Mouse (Mus musculus): ENCODE data around the gene Tcp11.

GRCm38 (mm10) chr17:28062710-28063109 is 17.7 kb downstream of the Tcp11 start:
- no peak for TF ChIP-seq CTCF (IDR thresholded peaks at IDR 0.05; ENCODE audit: borderline replicate concordance, insufficient read depth, low read depth, low read length)
- TF ChIP-seq POLR2A (IDR thresholded peaks at IDR 0.05; ENCODE audit: borderline replicate concordance, insufficient read depth, low read length), result no peak

Data from cerebellum, adult 2 months (tissue).